Mouse (Mus musculus): ENCODE data around the gene H2afz.
"Not testable (repeated sequence)": the region's sequence is repeated elsewhere in the genome, so short reads cannot be mapped to it uniquely, and the experiment has no call there.

H2afz gene

DNA sequence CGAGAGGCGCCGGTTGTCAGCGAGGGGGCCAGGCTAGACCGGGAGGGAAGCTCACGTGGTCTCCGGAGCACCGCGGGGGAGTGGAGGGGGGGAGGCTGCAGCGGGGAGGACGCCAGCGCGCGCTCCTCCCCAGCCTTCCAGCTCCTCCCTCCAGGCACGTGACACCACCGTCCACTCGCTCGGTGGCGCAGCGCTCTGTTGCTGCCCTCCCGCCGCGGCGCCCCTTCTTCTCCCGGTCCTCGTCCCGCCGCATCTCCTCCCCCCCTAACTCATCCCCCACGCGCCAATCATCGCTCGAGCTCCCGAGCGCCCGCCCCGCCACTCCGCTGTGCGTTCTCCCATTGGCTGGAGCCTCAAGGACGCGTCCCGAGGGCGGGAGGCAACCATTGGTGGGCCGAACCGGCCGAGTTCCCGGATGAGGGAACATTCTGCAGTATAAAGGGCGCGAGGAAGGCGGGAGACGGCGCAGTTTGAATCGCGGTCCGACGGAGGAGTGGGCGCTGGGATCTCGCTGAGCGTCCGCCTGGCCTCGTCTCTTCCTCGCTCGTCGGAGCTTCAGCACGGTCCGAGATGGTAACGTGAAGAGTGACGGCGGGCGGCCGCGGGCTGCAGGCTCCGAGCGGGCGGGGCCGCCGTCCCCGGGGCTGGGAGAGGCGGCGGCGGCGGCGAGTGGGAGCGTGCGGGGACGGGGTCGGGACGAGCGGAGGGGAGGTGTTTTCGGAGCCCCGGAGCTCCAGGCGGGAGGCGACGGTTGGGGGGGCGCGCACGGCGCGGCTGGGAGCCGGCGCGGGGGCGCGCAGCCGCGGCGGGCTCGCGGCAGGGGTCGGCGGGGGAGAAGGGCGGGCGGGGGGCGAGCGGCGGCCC lies at the start of gene H2afz:
Gene H2afz (plus strand): TSS at position 364 of the 864 bp plus-strand sequence.
- DNase-seq (ENCODE audit: low read depth) = peak; percentile 99

- DNase-seq (ENCODE audit: low read depth) = peak; percentile 15
Observed at GRCm38 (mm10) chr3:137818713-137819112, 45.6 kb upstream of the H2afz start.

- peak; percentile 32 for DNase-seq (ENCODE audit: low read depth)
Observed at GRCm38 (mm10) chr3:137820688-137821467, 43.4 kb upstream of the H2afz start.

DNA sequence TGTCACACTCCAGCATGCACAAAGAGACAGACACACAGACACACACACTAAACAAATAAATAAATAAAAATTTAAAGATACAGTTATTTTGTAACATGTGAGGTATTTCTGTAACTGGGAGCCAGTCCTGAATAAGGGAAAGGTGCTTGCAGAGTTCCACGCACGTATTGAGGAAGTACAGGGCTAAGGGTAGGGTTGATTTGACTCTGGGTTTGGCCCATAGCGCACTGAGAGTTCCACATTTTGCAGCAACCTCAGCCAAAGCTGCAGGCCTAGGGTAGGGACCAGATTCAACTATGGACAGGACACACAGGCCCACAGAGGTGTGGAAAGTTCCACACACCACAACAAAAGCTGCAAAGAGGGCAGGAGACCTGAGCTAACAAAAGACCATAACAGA lies 41.0 kb upstream of the H2afz start:
- DNase-seq (ENCODE audit: low read depth) = no peak

- no peak for DNase-seq (ENCODE audit: low read depth)
Observed at GRCm38 (mm10) chr3:137827678-137828077, 36.6 kb upstream of the H2afz start.

DNA sequence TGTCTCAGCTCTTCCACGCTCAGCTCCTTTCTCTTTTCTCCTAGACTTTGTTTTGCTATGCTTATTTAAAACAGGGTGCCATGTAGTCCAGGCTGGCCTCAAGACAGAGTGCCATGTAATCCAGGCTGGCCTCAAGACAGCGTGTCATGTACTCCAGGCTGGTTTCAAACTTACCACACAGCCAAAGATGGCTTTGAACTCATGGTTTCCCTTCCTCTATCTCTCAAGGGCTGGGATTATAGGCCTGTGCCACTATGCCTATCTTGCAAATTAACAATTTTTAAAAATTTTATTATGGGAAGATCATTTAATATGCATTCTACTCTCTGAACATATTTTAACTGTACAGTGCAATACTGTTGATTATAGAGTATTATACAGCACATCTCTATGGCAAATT lies 33.1 kb upstream of the H2afz start:
- DNase-seq (ENCODE audit: low read depth) = no peak

GRCm38 (mm10) chr3:137833128-137833527 lies 31.2 kb upstream of the H2afz start:
- no peak for DNase-seq (ENCODE audit: low read depth)

DNA sequence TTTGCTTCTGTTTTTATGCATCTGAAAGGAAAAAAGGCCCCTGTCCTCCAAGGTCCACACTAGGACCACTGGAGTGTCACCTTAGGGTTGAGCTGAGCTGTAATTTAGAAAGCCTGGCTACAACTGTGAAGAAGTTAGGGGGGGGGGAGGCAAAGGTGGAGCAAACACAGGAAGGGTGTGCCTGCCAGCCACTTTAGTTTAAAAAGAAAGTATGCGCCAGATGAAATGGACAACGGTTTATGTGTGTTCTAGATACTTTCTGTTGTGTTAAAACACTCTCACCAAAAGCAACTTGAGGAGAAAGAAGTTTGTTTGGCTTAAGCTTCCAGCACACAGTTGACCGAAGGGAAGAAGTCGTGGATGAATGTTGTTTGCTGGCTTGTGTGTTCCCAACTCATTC lies 30.6 kb upstream of the H2afz start:
- no peak for DNase-seq (ENCODE audit: low read depth)

DNA sequence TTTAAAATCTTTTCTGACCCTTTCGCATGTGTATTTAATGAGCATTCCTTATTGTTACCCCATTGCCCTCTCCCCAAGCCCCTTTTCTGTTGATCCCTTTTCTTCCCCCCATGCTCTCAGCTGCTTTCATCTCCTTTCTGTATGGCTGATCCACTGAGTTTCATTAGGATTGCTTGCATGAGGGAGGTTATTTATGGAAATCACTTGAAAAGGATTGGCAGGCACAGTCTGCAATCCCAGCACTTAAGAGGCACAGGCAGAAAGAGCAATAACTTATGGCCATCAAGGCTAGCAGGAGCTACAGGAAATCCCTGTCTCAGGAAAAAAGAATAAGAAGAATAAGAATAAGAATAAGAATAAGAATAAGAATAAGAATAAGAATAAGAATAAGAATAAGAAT lies 27.7 kb upstream of the H2afz start:
- no peak for DNase-seq (ENCODE audit: low read depth)

- no peak for DNase-seq (ENCODE audit: low read depth)
Observed at GRCm38 (mm10) chr3:137838160-137838559, 26.1 kb upstream of the H2afz start.

DNA sequence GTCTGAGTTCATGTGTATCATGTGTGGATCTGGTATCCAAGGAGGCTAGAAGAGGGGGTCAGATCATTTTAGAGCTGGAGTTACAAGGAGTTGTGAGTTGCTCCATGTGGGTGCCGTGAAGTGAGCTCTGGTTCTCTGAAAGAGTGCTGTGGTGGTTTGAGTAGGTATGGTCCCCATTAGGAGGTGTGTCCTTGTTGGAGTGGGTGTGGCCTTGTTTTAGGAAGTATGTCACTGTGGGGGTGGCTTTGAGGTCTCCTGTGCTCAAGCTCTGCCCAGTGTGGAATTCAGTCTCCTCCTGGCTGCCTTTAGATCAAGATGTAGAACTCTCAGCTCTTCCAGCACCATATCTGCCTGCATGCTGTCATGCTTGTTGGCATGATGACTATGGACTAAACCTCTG lies 21.3 kb upstream of the H2afz start:
- no peak for DNase-seq (ENCODE audit: low read depth)

DNA sequence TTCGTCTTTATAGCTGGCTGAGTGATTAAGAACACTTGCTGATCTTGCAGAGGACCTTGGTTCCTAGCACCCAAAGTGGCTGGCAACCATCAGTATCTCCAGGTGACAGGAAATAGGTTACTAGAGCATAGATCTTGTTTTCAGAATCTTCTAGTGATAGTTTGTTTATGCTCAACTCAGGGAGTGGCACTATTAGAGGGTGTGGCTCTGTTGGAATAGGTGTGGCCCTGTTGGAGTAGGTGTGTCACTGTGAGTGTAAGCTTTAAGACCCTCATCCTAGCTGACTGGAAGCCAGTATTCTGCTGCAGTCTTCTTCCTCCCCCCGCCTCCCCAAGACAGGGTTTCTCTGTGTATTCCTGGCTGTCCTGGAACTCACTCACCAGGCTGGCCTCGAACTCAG lies 20.0 kb upstream of the H2afz start:
- no peak for DNase-seq (ENCODE audit: low read depth)

DNA sequence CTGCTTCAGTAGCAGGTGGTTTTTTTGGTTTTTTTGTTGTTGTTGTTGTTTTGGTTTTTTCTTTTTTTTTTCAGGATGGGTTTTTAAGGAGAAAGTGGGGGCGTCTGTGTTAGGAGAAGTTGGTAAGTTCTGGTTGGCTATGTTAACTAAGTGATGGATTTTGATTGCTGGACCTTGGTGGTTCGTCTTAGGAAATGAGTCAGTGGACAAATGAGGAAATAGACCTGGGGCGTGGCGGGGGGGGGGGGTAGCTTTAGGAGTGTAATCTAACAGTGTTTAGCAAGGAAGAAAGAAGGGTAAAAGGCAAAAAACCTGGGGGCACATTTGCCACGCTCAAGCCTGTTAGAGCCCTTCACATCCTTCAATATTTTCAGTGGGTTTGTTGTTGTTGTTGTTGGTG lies 17.7 kb upstream of the H2afz start:
- DNase-seq (ENCODE audit: low read depth) = peak; percentile 86

DNA sequence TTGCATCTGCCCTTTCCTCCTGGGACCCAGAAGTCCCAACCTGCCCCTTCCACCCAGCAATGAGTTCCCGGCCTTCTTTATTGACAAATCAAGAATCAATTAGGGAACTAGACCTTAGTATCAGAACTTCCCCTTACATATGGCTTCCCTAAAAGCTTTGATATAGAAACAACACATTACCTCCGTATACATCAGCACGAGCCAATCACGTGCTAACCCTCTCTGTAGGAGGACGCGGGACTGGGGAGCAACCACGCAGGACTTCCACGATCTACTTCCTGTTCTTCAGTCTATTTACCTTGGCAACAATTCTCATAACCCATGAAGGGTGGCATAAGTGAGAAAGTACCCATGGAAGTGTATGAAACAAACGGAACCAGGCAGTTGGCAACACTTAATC lies 15.9 kb upstream of the H2afz start:
- DNase-seq (ENCODE audit: low read depth) = no peak

DNA sequence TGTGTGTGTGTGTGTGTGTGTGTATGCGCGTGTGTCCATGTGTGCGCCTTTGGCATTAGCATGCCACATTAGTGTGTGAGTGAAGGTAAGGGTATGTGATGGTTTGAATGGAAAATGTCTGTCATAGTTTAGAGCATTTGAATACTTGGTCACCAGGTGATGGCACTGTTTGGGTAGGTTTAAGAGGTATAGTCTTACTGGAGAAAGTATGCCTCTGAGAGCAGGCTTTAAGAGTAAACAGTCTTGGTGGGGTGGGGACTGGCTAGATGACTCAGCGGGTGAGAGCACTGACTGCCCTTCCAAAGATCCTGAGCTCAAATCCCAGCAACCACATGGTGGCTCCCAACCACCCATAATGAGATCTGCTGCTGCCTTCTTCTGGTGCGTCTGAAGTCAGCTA lies 14.6 kb upstream of the H2afz start:
- DNase-seq (ENCODE audit: low read depth) = peak; percentile 71

- no peak for DNase-seq (ENCODE audit: low read depth)
Observed at GRCm38 (mm10) chr3:137851196-137851595, 13.1 kb upstream of the H2afz start.

DNA sequence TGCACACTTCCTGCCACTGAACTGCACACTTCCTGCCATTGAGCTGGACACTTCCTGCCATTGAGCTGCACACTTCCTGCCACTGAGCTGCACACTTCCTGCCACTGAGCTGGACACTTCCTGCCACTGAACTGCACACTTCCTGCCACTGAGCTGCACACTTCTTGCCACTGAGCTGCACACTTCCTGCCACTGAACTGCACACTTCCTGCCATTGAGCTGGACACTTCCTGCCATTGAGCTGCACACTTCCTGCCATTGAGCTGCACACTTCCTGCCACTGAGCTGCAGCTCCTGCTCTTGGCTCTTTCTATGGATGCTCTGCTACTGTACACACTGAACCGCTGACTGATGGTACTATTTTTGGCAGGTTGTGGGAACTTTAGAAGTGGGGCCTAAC lies 11.3 kb upstream of the H2afz start:
- DNase-seq (ENCODE audit: low read depth) = not testable (repeated sequence)

DNA sequence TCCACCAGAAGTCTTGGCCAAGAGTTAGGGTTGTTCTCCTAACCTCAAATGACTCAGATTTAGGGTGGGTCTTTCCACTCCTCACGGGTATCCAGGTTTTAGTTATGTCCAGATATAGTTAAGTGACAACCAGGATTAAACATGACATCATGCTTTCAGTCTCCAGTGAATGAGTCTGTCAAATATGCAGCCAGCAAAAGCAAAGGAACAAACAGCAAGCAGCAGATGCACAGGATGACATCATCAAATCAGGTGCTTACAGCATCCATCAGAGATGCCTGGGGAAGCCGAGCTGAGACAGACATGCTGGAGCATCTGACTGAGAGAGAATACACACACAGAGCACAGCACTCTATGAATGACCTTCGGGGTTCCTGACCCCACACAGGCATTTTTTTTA lies 9.0 kb upstream of the H2afz start:
- DNase-seq (ENCODE audit: low read depth) = no peak

DNA sequence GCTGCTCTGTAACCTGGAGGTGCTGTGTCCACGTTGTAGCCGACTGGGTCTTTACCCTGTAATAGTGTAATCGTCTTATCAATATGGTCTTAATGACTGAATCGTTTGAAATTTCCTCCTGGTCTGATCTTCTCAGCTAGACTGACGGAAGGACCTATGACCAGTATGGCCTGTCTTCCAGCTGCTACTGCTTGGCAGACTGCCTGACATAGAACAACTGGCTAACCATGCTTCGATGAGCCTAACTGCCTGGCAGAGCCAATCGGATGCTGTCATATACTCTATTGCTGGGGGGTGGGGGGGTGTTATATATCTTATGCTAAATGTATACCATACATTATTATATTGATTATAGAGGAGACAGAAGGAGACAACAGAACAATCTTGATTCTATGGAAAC lies 8.2 kb upstream of the H2afz start:
- no peak for DNase-seq (ENCODE audit: low read depth)

DNA sequence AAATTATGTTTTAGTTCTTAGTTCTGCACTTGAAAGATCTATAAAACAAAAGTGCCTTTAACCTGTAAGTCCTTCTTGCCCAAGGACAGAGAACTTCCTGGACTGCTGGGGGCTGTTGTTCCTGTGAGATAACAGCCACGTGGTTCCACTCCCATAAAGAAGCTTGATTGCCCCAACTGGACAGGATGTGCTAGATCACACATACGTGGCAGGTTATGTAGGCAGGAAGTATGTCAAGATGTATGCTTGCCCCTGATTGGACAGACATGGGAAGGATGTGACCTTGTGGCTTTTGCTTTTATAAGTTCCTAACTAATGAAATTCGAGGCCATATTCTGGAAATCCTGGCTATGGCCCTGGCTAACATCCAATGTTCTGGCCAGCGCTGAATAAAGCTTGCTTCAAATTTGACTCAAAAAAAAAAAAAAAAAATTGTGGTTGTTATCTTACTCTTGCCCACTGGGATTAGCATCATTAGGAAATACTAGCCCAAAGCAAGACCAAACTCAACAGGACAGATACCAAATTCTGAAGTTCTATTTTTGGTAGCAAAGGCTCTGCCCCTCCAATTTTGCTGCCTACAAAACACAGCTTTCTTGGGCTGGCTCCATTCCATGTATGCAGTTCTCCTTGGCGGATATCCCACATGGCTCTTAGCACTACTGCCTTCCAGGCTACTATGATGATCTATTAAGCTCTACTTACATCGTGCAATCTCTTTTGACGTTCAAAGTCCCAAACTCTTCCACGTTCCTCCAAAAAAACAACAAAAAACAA lies 3.7 kb upstream of the H2afz start:
- peak; percentile 96 for DNase-seq (ENCODE audit: low read depth)

DNA sequence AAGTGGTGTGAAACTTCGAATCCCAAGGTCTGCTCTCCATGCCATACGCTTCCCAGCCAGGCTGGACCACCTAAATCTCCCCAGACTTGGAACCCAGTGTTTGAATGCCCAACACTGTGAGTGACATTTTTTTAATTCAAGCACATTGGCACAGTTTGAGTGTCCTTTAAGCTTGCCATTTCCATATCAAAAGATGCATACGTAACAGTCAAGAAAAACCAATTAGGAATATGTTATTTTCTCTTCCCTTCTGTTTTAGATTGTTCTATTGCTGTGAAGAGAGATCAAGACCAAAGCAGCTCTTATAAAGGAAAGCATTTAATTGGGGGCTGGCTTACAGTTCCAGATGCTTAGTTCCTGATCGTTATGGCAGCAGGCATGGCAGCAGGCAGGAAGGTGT lies 2.9 kb upstream of the H2afz start:
- DNase-seq (ENCODE audit: low read depth) = no peak

DNA sequence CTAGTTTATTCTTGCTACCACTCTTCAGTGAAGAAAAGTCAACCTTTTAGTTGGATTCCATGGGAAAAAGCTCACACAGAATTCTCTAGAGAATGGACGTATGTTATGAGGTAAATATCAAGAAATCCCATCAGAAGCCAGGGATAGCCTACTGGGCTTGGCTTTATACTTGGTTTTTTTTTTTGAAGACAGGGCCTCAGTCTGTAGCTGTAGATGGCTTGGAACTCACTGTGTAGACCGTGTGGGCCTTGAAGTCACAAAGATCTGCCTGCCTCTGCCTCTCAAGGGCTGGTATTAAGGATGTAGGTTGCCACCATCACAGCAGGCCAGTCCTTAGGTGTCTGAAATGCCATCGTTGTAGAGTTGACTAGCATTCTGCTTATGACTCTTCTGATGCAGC lies 1.7 kb upstream of the H2afz start:
- no peak for DNase-seq (ENCODE audit: low read depth)
